Mouse (Mus musculus): ENCODE results near the gene Elmod3.
A peak's percentile ranks its signal among the peaks of the same experiment; 100 is the strongest.

Gene Elmod3

GRCm38 (mm10) chr6:72597956-72598753 lies at the start of gene Elmod3, which contains the start of gene Retsat:
Elmod3 (minus strand) TSS chr6:72598413.
Retsat (plus strand) TSS chr6:72598475.
- peak; percentile 77 to 89 for DNase-seq

DNA sequence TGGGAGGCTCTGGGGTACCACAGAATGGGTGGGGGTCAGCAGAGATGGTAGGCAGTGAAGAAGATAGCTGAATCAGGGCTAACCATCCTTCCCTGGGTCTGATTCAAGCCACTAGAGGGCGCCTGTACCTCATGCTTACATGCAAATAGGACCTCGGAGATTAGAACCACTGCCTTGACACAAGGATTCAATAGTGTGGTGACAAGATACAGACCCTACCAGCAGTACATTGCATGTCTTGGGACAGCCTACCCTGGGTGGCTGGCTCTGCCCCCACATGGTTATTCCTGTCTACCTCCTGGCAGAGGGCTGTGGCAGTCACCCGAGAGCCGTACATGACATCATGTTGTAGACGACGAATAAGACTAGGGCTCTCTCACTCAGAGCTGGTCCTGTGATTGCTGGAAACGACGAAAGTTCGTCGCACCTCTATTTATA lies 49.2 kb upstream of the Elmod3 start:
- no peak for DNase-seq

- DNase-seq, result no peak
These were observed 47.2 kb upstream of the Elmod3 start for GRCm38 (mm10) chr6:72645364-72645763.

DNA sequence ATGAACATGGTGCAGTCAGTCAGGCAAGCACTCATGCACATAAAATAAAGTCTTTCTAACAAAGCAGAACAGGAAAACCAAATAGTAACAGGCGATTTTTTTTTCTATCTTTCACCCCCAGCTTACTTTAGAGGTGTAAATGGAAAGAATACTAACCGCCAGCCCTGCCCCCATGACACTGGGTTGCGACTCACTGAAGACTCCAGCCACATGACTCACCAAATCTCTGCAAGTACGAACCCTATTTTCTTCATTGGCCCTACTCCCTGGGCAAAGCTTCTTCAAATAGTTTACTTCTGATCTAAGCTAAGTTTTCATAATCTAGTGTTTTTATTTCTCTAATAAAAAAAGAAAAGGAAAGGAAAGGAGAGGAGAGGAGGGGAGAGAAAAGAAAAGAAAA lies 46.4 kb upstream of the Elmod3 start:
- no peak for DNase-seq

GRCm38 (mm10) chr6:72641218-72641954 lies 43.2 kb upstream of the Elmod3 start:
- no peak for DNase-seq

DNA sequence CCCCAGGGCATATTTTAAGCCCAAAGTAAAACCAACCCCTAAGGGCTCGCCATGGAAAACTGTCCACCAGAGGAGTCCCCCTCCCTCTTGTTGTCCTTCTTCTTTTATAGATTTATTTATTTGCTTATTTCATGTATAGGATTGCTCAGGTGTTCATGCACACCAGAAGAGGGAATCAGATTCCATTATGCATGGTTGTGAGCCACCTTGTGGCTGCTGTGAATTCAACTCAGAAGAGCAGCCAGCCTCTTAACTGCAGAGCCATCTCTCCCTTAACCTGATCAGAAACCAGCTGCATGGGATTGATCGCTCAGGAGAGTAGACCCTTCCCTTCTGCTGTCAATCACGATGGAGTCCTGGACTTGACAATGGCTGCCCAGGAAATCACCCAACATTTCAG lies 38.7 kb upstream of the Elmod3 start:
- DNase-seq, result no peak

GRCm38 (mm10) chr6:72635760-72636431 lies 37.7 kb upstream of the Elmod3 start:
- DNase-seq, result no peak

GRCm38 (mm10) chr6:72634311-72634710 lies 36.1 kb upstream of the Elmod3 start:
- DNase-seq, result no peak

- DNase-seq, result no peak
These were observed 33.5 kb upstream of the Elmod3 start for GRCm38 (mm10) chr6:72631700-72632099.

DNA sequence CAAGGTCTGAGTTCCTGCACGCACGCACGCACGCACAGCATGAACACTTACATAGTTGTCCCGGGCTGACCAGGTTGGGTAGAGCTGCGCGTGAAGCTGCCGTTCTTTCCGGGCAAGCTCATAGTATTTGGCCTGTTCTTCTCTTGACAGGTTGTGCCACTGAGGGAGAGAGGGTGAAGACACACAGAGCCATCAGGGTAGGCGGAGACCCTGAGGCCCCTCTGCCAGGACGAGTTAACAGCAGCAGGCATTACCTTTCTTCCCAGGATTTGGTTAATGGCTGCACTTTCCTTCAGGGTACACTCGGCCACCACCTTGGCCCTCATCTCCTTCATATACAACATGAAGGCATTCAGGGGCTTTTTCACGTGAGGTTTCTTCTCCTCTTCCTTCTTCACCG lies 32.7 kb upstream of the Elmod3 start:
- no peak for DNase-seq

- DNase-seq, result no peak
These were observed 32.2 kb upstream of the Elmod3 start for GRCm38 (mm10) chr6:72630370-72630769.

DNA sequence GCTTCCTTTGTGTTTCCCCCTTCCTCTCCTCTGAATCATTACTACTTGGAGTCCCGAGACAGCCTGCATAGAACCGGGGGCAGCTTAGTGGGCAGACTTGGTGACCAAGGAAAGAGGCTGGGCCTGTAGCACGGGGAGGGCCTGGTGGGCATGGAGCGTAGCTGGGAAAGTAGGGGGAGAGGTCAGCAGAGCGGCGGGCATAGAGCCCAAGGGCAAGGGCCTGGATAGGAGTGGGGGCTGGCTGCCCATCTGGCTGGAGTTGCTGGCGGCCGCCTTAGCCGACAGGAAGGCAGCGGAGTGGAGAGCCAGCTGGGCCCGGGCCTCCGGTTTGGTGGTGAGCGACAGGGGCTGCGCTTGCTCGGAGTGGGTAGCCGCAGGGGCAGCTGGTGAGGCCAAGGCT lies 29.1 kb upstream of the Elmod3 start:
- no peak for DNase-seq

GRCm38 (mm10) chr6:72626391-72626790 lies 28.2 kb upstream of the Elmod3 start:
- no peak for DNase-seq

- no peak for DNase-seq
These were observed 25.6 kb upstream of the Elmod3 start for GRCm38 (mm10) chr6:72623661-72624402.

DNA sequence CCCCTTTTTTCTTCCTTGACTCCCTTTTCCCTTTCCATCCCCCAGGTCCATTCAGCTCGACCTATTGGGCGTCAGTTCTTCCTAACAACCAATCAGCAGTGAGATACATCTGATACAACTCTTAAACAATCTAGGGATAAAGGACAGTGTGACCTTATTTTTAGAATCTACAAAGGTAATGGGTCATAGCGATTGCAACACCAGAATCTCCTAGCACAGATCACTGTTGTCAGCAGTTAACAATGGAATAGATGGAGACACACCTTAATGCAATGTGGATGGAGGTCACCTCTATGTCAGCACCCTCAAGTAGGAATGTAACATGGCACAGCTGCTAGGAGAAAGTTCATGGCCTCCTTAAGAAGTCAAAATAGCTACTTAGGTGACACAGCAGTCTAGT lies 24.7 kb upstream of the Elmod3 start:
- DNase-seq, result no peak

GRCm38 (mm10) chr6:72620920-72621319 lies 22.7 kb upstream of the Elmod3 start:
- no peak for DNase-seq

- no peak for DNase-seq
These were observed 21.7 kb upstream of the Elmod3 start for GRCm38 (mm10) chr6:72619734-72620532.

DNA sequence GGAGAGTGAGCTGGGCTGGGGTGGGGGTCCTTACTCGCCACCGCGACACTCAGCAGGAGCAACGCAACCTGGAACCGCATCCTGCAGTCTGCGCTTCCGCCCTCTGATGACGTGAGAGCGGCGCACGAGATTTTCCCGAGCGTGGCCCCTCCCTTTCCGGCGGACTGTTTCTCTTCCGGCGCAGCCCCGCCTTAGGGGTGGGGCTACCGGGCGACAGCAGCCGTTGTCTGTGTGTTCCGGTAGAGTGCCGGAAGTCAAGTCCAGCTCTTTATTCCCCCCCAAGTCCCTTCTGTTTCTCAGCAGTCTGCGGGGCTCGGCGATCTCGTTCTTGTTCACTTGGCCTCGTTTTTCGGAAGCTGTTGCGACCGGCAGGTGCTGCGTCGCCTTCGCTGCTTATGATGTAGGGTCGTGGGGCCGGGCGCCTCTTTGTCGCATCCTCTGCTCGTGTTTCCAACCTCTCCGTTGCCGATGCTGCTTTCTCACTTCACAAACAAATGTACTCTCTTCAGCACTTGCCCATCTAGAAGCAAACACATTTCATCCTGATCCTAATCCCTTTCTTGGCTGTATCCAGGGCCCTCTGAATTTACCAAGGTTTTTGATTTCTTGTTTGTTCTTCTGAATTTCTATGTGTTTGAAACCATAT lies 18.6 kb upstream of the Elmod3 start, which contains the start of gene Tgoln1:
Gene Tgoln1 (minus strand): TSS at position 358 of the 646 bp plus-strand sequence.
- peak; percentile 90 to 94 for DNase-seq

DNA sequence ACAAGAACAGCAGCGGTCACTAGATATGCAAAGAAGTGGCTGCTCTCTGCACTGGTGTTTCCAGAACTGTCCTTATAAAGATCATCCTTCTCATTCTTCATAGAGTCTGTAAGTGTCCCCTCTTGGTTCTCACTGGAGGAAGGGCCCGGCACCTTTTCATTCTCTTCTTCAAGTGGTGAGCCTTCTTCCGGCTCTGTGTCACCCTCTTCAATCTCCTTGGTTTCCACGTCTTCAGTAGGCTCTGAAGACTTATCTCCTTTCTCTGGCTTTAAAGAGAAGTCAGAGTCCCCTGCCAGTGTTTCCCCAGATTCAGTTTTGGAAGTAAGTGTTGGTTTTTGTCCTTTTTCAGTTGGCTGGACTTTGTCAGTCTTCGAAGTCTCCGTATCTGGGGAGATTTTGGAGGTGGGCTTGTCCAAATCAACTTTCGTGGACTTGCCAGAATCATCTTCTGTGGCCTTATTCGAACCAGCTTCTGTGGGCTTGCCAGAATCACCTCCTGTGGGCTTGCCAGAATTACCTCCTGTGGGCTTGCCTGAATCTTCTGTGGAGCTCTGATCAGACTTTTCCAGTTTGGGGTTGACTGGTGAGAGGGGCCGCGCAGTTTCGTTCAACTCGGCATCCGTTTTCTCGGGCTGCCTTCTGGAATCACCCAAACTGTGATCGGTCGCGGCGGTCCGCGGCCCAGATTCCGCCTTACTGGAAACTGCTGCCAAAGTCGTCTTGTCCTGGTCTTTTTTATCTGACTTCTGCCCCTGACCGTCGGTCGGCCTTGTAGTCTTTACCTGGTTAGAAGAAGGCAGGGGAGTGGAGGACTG lies 17.6 kb upstream of the Elmod3 start:
- peak in 1 of 2 experiments; percentile 29 for DNase-seq

GRCm38 (mm10) chr6:72615151-72615550 lies 16.9 kb upstream of the Elmod3 start:
- no peak for DNase-seq

Measured in thymus, adult 18-20 months (tissue).